Mouse (Mus musculus) bone marrow macrophage, adult 2 months (primary cell): ENCODE data around the gene Ephb3.

Source experiments
- CTCF ChIP-seq: IDR thresholded peaks from 2 replicates; pipeline ENCODE4 v1.5.1; 2012; ENCODE audit warnings: low read depth, mild to moderate bottlenecking, low read length, moderate library complexity
- POLR2A ChIP-seq: IDR thresholded peaks from 2 replicates; pipeline ENCODE4 v1.6.1; 2012; ENCODE audit warnings: mild to moderate bottlenecking, low read depth, low read length, borderline replicate concordance

DNA sequence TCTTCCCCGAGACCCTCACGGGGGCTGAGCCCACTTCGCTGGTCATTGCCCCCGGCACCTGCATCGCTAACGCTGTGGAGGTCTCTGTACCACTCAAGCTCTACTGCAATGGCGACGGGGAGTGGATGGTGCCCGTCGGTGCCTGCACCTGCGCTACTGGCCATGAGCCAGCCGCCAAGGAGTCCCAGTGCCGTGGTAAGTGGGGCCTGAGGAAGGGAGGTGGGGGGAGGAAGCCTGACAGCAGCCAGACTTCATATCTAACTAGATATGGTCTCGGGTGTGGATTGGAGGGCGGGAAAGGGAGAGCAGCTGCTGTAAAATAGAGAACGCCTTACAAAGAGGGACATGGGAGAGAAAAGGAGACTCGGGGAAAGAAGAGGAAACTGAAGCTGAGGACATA, 10.2 kb downstream of the Ephb3 start:
- no peak for TF ChIP-seq CTCF
- TF ChIP-seq POLR2A, result no peak
